Mouse (Mus musculus) cerebellum, adult 9-10 months (tissue): ENCODE measurements around the gene Stag1.
"Not testable (repeated sequence)": the region's sequence is repeated elsewhere in the genome, so short reads cannot be mapped to it uniquely, and the experiment has no call there.

Experiments
- DNase-seq: peaks from one replicate; pipeline ENCODE4 v3.0.0; 2022

Gene Stag1

GRCm38 (mm10) chr9:100689765-100690316 lies 92.2 kb downstream of the Stag1 start:
- no peak for DNase-seq

- DNase-seq: no peak
Measured at GRCm38 (mm10) chr9:100692239-100692638, 94.6 kb downstream of the Stag1 start.

- peak; percentile 29 for DNase-seq
Measured at GRCm38 (mm10) chr9:100696537-100696936, 98.9 kb downstream of the Stag1 start.

- no peak for DNase-seq
Measured at GRCm38 (mm10) chr9:100707644-100708043, 110.0 kb downstream of the Stag1 start.

GRCm38 (mm10) chr9:100711665-100712064 lies 114.1 kb downstream of the Stag1 start:
- DNase-seq: no peak

- not testable (repeated sequence) for DNase-seq
Measured at GRCm38 (mm10) chr9:100724832-100725231, 127.2 kb downstream of the Stag1 start.

- DNase-seq: no peak
Measured at GRCm38 (mm10) chr9:100731839-100732238, 134.2 kb downstream of the Stag1 start.

GRCm38 (mm10) chr9:100733907-100734440 lies 136.4 kb downstream of the Stag1 start:
- no peak for DNase-seq

GRCm38 (mm10) chr9:100735993-100736645 lies 138.5 kb downstream of the Stag1 start:
- DNase-seq: no peak

- DNase-seq: no peak
Measured at GRCm38 (mm10) chr9:100736646-100737031, 139.0 kb downstream of the Stag1 start.

- DNase-seq: not testable (repeated sequence)
Measured at GRCm38 (mm10) chr9:100777238-100777637, 179.6 kb downstream of the Stag1 start.

- DNase-seq: no peak
Measured at GRCm38 (mm10) chr9:100865984-100866383, 268.4 kb downstream of the Stag1 start.

- no peak for DNase-seq
Measured at GRCm38 (mm10) chr9:100869635-100870034, 272.0 kb downstream of the Stag1 start.

- no peak for DNase-seq
Measured at GRCm38 (mm10) chr9:100896111-100896510, 298.5 kb downstream of the Stag1 start.

- peak; percentile 31 for DNase-seq
Measured at GRCm38 (mm10) chr9:100898042-100898441, 300.4 kb downstream of the Stag1 start.

- no peak for DNase-seq
Measured at GRCm38 (mm10) chr9:100910352-100910751, 312.8 kb downstream of the Stag1 start.

- DNase-seq: peak; percentile 87
Measured at GRCm38 (mm10) chr9:100917111-100917510, 319.5 kb downstream of the Stag1 start.

GRCm38 (mm10) chr9:100926629-100927028 lies 329.0 kb downstream of the Stag1 start:
- no peak for DNase-seq

GRCm38 (mm10) chr9:100942042-100942441 lies 344.4 kb downstream of the Stag1 start:
- DNase-seq: peak; percentile 96

GRCm38 (mm10) chr9:100944677-100945365 lies 347.2 kb downstream of the Stag1 start:
- no peak for DNase-seq

GRCm38 (mm10) chr9:100951481-100951880 lies 353.9 kb downstream of the Stag1 start:
- DNase-seq: peak; percentile 76

- DNase-seq: no peak
Measured at GRCm38 (mm10) chr9:100962903-100963427, 365.4 kb downstream of the Stag1 start.

GRCm38 (mm10) chr9:100963428-100963912 lies 365.9 kb downstream of the Stag1 start:
- no peak for DNase-seq
